Mouse (Mus musculus) left cerebral cortex, adult 18-20 months (tissue): Measurements from ENCODE around the gene Ace2. TPM values are rescaled to one million over a fixed set of nuclear protein-coding genes. Genes with fewer than 3 reads are reported as not detected.

Experiments used
- DNase-seq, 2 experiments: peaks; one replicate each; pipeline ENCODE4 v3.0.0; 2021 to 2022; ENCODE audit warnings: low spot score in 2 of 2, mixed read lengths in 1 of 2
- long read RNA-seq, 2 experiments: library from polyadenylated mRNA; stranded (forward); transcript quantifications; one replicate each; pipeline ENCODE4 v2.0.0; 2021
- total RNA-seq, 2 experiments: library from RNA; stranded (reverse); gene quantifications; 2 replicates each; pipeline ENCODE4 v1.2.3; 2021

The Ace2 gene
- 1 to 10 TPM in 1 of 2 experiments, under 1 TPM in 1; 0.82 to 1.5 TPM for total RNA-seq
- long read RNA-seq, experiment 1, partial matches to known transcripts: 0 of 3 reads
- long read RNA-seq, experiment 1, other reads (novel, unspliced or antisense): 0 of 3 reads
- long read RNA-seq, experiment 2, partial matches to known transcripts: 0 of 1 reads
- long read RNA-seq, experiment 2, other reads (novel, unspliced or antisense): 0 of 1 reads

GRCm38 (mm10) chrX:164139032-164139431 is at the start of gene Ace2:
Ace2 (plus strand) TSS chrX:164139332.
- DNase-seq: no peak

- DNase-seq: no peak
Observed at GRCm38 (mm10) chrX:164089916-164090315, 49.2 kb upstream of the Ace2 start.

GRCm38 (mm10) chrX:164092300-164093169 is 46.6 kb upstream of the Ace2 start:
- no peak for DNase-seq

GRCm38 (mm10) chrX:164093435-164093834 is 45.7 kb upstream of the Ace2 start:
- DNase-seq: no peak

- DNase-seq: no peak
Observed at GRCm38 (mm10) chrX:164095838-164096237, 43.3 kb upstream of the Ace2 start.

GRCm38 (mm10) chrX:164101483-164101882 is 37.6 kb upstream of the Ace2 start:
- DNase-seq: no peak

- no peak for DNase-seq
Observed at GRCm38 (mm10) chrX:164102198-164102597, 36.9 kb upstream of the Ace2 start.

GRCm38 (mm10) chrX:164102656-164103055 is 36.5 kb upstream of the Ace2 start:
- no peak for DNase-seq

GRCm38 (mm10) chrX:164111146-164111545 is 28.0 kb upstream of the Ace2 start:
- DNase-seq: no peak

- DNase-seq: no peak
Observed at GRCm38 (mm10) chrX:164113744-164114143, 25.4 kb upstream of the Ace2 start.

GRCm38 (mm10) chrX:164123942-164124341 is 15.2 kb upstream of the Ace2 start:
- no peak for DNase-seq

GRCm38 (mm10) chrX:164133531-164133930 is 5.6 kb upstream of the Ace2 start:
- DNase-seq: no peak

GRCm38 (mm10) chrX:164135304-164135818 is 3.8 kb upstream of the Ace2 start:
- no peak for DNase-seq

- DNase-seq: no peak
Observed at GRCm38 (mm10) chrX:164145463-164146250, 6.5 kb downstream of the Ace2 start.

- DNase-seq: no peak
Observed at GRCm38 (mm10) chrX:164152703-164153102, 13.6 kb downstream of the Ace2 start.

GRCm38 (mm10) chrX:164153606-164154005 is 14.5 kb downstream of the Ace2 start:
- DNase-seq: no peak

GRCm38 (mm10) chrX:164154594-164154993 is 15.5 kb downstream of the Ace2 start:
- DNase-seq: no peak

- DNase-seq: no peak
Observed at GRCm38 (mm10) chrX:164164681-164165080, 25.5 kb downstream of the Ace2 start.

- DNase-seq: no peak
Observed at GRCm38 (mm10) chrX:164171034-164171433, 31.9 kb downstream of the Ace2 start.

- no peak for DNase-seq
Observed at GRCm38 (mm10) chrX:164173880-164174279, 34.7 kb downstream of the Ace2 start.

GRCm38 (mm10) chrX:164175311-164175710 is 36.2 kb downstream of the Ace2 start:
- no peak for DNase-seq

- no peak for DNase-seq
Observed at GRCm38 (mm10) chrX:164175780-164176179, 36.6 kb downstream of the Ace2 start.
